Comparison of ENCODE assay signal across 7 mouse cellular contexts in genomic region chr15:85653421-85654401, GRCm38 (mm10).
DNase-seq lines count a peak whose midpoint lies in the region; ATAC-seq lines count a peak whose summit lies in the region.

No protein-coding gene starts in this region.

- 48% methylated on average over 29 of the region's 32 CpGs for WGBS in midbrain, embryonic 12.5 days

- H3K4me2 ChIP-seq in midbrain, embryonic 12.5 days (replicated peaks), result peak overlapping the region; percentile 34

- peak overlapping the region; percentile 37; the same call in 1 of the 2 replicates for H3K9ac ChIP-seq in midbrain, embryonic 12.5 days (replicated peaks)

- intact Hi-C loops in left cerebral cortex, postnatal 36 days (cut with DNase I), result no loop called here

- peak overlapping the region; percentile 22 for H3K4me3 ChIP-seq in midbrain, embryonic 12.5 days

- peak overlapping the region; percentile 84 for H3K27ac ChIP-seq in midbrain, embryonic 12.5 days (replicated peaks)

- no peaks in the 10 kb centered on the region for H3K9me3 ChIP-seq in midbrain, embryonic 12.5 days

- H3K27me3 ChIP-seq in midbrain, embryonic 12.5 days, result peaks cover 98% of the 10 kb centered on the region

- peak; percentile 78 for ATAC-seq in inflammation-experienced regulatory T-cells, adult 6 months
- ATAC-seq in midbrain, embryonic 12.5 days (ENCODE audit: low FRiP score, low read depth), result peak; percentile 78

- peaks cover 33% of the 10 kb centered on the region for H3K4me1 ChIP-seq in midbrain, embryonic 12.5 days

- peak; percentile 47 for DNase-seq in ZHBTc4 (ENCODE audit: low read depth, low spot score)
- peak; percentile 93 to 95 for DNase-seq in cerebellum, postnatal 10 days
- peak; percentile 83 to 87 for DNase-seq in gastrocnemius, adult 8-10 months (ENCODE audit: low spot score in 2 of 2)
- DNase-seq in left cerebral cortex, postnatal 36 days (ENCODE audit: low spot score in 2 of 2), result peak; percentile 82
- DNase-seq in spleen, postnatal 4 days (ENCODE audit: low spot score in 2 of 2), result peak; percentile 68 to 85

- no peaks in the 10 kb centered on the region for H3K36me3 ChIP-seq in midbrain, embryonic 12.5 days

Comparison
In these comparisons a context has a peak if more than half of its experiments do, and no peak if none do; other contexts are left out.
1. Peak in every context shown above with its lines: DNase-seq, ATAC-seq, H3K4me3 ChIP-seq and H3K27ac ChIP-seq.